Mouse (Mus musculus) adrenal gland, adult (tissue): ENCODE measurements around the gene Ltbp1.
A peak's percentile ranks its signal among the peaks of the same experiment; 100 is the strongest.

Experiments
- DNase-seq, 2 experiments: peaks; one replicate each; pipeline ENCODE4 v3.0.0; 2022 to 2023; ENCODE audit warnings: low spot score in 1 of 2; ENCODE audit not compliant: inconsistent age in 2 of 2

The Ltbp1 gene

GRCm38 (mm10) chr17:75228321-75228720, 223.0 kb downstream of the Ltbp1 start:
- no peak for DNase-seq

DNA sequence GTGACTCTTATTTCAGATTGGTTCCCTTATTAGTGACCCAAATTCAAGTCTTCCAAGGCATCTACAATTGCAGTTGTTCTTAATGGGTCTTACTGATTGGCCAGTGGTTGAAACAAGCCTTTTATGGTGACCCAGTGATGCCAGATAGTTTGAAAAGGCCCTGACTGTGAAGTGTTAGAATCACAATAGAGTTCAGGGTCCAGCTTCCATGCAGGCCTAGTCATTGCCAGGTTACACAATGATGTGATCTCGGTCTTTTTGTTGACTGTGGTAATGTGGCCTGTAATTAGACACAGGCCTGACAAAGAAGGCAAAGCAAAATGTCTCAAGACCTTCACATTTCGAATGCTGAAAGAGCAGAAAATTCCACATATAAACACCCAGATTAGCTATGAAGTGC, 227.8 kb downstream of the Ltbp1 start:
- DNase-seq = no peak

- DNase-seq = no peak
Measured at GRCm38 (mm10) chr17:75233923-75234322, 228.6 kb downstream of the Ltbp1 start.

DNA sequence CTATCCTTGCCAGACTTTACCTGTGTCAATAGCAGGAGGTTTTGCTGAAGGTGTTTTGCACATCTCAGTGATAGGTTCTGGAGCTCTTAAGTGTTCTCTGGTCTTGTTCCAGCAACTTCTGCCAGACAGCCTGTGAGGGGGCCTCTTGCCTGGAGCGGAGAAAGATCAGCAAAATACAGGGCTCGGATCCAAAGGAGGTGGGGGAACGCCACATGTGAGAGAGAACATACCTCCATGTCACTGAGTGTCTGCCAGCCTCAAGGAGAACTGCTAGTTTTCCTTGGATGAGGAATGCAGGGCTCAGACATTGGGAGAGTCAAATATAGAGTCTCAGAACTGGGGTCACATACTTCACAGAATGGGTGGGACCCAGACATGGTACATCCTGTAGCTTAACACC, 230.4 kb downstream of the Ltbp1 start:
- DNase-seq = no peak

GRCm38 (mm10) chr17:75236543-75236942, 231.2 kb downstream of the Ltbp1 start:
- DNase-seq = no peak

DNA sequence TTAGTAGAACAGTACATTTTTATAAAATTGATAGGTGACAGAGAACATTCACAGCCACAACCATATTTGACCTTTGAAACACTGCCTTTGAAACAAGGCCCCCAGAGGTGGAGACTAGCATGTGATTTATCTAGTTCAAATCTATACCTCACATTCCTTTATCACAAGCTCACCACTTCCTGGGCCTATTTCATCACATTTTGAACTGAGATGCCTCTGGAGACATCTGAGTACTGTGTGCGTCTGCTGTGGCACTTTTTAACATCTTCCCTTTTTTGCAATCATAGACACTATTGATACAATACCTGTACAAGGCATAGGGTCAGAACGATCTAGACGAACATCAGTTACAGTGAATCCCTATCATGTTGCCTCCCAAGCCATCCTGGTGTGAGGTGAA, 232.1 kb downstream of the Ltbp1 start:
- no peak for DNase-seq

DNA sequence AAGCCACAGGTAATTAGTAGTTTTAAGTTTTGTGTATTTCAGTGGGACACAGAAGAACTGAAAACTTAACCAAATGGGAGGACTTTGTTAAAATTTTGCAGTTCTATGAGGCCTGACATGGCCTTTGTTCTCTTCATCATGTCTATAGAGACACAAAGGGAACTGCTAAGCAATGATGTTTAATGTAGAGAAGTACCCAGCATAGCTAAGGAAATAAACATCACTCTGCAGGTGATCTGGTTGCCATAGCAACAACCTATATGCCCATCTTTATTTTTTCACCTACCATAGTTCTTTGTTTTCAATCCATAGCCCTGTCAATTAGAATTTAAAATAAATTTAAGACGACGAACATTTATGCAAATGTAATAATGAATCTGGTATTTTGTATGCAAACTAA, 233.3 kb downstream of the Ltbp1 start:
- DNase-seq = no peak

DNA sequence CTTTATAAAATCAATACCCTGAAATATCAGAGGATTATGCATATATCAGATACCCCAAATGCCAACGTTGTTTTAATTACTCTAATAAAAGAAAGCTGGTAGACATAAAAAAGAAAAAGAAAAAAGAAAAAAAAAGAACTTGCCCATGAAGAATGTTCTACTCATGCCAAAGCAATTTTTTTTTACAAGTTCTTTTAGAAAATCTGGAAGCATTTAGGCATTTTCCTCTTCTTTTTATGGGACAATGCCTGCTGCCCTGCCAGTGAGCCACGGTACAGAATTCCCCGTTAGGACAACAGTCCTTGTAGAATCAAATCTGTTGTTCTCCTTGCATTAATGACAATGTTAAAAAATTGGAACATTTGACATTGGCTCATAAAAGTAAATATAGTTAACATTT, 234.2 kb downstream of the Ltbp1 start:
- no peak for DNase-seq

DNA sequence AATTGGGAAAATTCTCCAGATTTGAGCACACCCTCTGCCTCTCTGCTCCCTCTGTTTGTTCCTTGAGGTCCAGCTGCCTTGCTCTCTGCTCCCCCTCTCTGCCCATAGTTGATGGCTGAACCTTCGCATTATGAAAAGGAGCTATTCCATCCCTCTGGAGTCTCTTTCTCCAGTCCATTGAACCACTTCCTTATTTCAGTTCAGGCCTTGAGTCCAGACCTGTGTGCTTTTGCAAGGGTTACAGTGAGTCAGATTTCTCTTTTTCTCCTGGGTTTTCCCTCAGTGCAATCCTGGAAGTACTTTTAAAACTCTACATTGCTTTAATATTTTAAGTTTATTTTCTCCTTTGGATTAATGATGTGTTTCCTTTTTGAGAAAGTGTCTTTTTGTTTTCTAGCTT, 236.7 kb downstream of the Ltbp1 start:
- no peak for DNase-seq

GRCm38 (mm10) chr17:75243221-75243620, 237.9 kb downstream of the Ltbp1 start:
- no peak for DNase-seq

GRCm38 (mm10) chr17:75244148-75244547, 238.8 kb downstream of the Ltbp1 start:
- no peak for DNase-seq

DNA sequence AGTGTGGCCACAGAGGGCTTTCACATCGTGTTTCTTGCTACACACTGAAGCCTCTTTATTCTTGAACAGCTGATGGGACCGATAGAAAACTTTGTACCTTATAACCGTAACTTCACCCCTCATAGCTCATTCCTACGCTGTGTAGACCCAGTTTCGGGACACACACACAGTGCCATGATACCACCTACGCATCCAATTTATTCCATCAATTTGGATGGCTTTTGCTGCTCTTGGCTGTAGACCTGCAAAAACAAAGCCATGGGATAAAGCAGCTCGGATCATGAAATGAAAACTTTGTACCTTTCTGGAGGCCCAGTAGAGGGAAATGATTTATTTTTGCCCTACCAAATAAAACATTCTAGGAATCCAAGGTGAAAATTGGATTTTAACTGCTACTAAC, 239.7 kb downstream of the Ltbp1 start:
- DNase-seq = no peak

- no peak for DNase-seq
Measured at GRCm38 (mm10) chr17:75248632-75249031, 243.3 kb downstream of the Ltbp1 start.

DNA sequence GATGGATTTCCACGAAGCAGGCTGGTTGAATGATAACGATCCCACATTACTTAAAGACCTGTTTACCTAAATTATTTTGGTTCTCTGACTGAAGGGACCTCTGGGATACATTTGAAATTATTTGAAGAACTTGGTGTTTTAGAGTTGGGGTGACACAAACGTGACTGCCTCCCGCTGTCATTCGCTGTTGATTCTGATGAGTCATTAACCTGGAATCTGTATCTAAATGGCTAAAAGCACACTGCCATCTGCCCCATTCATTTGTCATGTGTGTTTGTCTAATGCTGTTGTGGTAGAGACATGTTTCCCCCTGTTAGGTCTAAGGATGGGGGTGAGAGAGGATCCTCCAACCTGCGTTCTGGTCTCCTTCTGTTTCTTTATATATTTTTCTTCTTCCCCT, 245.2 kb downstream of the Ltbp1 start:
- DNase-seq = no peak

- peak; percentile 12 to 50 for DNase-seq
Measured at GRCm38 (mm10) chr17:75251094-75251493, 245.7 kb downstream of the Ltbp1 start.

DNA sequence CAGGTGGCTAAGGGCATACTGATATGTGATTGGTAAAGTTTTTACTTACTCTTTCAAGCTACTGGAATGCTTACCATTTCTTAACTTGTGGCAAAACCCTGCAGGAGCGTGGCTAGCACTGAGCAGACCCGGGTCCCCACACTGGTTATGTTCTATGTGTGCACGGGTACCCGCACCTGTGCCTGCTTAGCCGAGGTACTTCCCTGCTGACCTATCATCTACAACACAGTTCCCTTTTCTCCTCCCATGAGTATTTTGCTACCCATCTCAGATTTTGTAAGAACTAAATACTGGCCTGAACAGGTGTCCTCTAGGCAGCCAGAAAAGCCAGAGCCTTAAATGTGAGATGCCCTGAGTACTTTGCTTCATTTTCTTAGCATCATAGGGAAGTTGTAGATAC, 247.2 kb downstream of the Ltbp1 start:
- no peak for DNase-seq

GRCm38 (mm10) chr17:75254909-75255308, 249.5 kb downstream of the Ltbp1 start:
- no peak for DNase-seq

DNA sequence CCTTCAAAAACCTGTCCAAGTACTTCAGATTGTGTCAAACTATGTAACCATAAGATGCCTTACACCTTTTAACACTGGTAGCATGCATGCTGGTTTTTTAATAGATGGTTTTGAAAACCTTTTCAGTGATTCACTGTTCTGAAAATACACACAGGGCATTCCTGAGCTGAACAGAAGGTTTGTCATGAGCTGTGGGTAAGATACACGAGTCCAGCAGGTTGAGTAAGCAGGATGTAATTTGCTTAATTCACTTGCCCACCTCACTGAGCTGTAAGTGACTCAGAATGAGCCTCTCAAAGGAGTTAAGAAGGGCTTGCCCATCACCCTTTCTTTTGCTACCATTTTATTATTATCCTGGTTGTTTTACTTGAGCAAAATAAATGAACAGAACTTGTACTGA, 250.6 kb downstream of the Ltbp1 start:
- no peak for DNase-seq

DNA sequence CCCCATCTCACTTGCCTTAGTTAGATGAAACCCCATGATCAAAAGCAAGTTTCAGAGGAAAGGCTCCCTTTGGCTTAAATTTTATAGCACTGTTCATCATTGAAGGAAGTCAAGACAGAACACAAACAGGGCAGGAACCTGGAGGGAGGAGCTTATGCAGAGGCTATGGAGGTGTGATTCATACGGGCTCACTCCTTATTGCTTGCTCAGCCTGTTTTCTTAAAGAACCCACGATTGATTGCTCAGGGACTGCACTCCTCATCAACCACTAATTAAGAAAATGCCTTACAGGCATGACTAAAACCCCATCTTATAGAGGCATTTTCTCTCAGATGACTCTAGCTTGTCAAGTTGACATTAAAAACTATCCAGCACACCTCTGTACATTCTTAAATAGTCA, 253.1 kb downstream of the Ltbp1 start:
- no peak for DNase-seq

GRCm38 (mm10) chr17:75263336-75263990, 258.1 kb downstream of the Ltbp1 start:
- no peak for DNase-seq

- DNase-seq = no peak
Measured at GRCm38 (mm10) chr17:75268506-75268905, 263.1 kb downstream of the Ltbp1 start.

DNA sequence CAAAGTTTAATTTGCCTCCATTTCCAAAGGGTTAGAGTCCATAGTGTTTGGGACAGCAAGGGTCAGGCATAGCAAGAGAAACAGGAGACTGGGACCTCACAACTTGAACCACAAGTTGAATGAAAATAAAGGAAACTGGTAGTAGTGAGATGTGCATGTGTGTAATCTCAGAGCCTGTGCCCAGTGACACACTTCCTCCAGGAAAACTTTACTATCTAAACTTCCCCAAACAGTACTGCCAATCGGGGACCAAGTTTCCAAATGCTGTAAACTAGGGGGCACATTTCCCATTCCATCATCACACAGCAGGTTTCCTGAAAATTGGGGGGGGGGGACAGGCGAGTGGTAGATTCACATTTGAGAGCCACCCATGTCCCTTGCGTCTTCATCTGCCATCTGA, 267.1 kb downstream of the Ltbp1 start:
- no peak for DNase-seq

DNA sequence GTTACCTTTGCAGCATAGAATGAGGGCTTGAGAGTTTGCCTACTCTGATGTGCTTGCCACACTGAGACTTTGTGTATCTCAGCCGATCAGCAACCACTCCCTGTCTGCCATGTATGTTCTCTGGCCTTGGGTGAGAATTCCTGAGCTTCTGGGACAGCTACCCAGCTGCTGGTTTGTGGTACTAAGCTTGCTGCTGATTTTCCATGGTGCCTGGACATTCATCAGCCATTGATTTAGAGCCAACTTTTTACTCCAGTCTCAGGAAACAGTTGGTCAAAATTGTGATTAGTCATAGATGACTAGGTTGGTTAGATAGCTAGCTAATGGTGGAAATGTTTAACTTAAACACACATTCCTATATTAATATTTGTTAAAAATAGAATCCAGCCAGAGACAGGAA, 267.9 kb downstream of the Ltbp1 start:
- no peak for DNase-seq

- DNase-seq = peak in 1 of 2 experiments; percentile 10
Measured at GRCm38 (mm10) chr17:75275302-75275701, 269.9 kb downstream of the Ltbp1 start.
